Mouse (Mus musculus) liver, embryonic 11.5 days (tissue): ENCODE measurements around the gene Uxs1. TPM values are rescaled to one million over a fixed set of nuclear protein-coding genes. Genes with fewer than 3 reads are reported as not detected.
A peak's percentile ranks its signal among the peaks of the same experiment; 100 is the strongest.

Source experiments
- ATAC-seq: fragments of 200-750 bp; cut with Nextera tagmentation; replicated peaks from 2 replicates; pipeline ENCODE4 v1.8.0; 2017; ENCODE audit warnings: moderate number of reproducible peaks, mild to moderate bottlenecking, moderate TSS enrichment, moderate library complexity; ENCODE audit not compliant: low FRiP score
- DNase-seq: peaks from one replicate; pipeline ENCODE4 v3.0.0-alpha.2; 2017; ENCODE audit warnings: low spot score
- H3K27ac ChIP-seq: fragments of 300-500 bp; sonication (generic); 2 replicates; pipeline ENCODE4 v1.5.1; 2014; ENCODE audit warnings: mild to moderate bottlenecking, low read depth, low read length, control low read depth
- H3K27me3 ChIP-seq: fragments of 300-500 bp; sonication (generic); replicated peaks from 2 replicates; pipeline ENCODE4 v1.6.1; 2014; ENCODE audit warnings: low read length, mixed read lengths; ENCODE audit not compliant: control insufficient read depth, insufficient read depth
- H3K36me3 ChIP-seq: fragments of 300-500 bp; sonication (generic); 2 replicates; pipeline ENCODE4 v1.6.1; 2014; ENCODE audit warnings: mild to moderate bottlenecking, low read length, moderate library complexity, mixed read lengths; ENCODE audit not compliant: control insufficient read depth, insufficient read depth
- H3K4me1 ChIP-seq: fragments of 300-500 bp; sonication (generic); replicated peaks from 2 replicates; pipeline ENCODE4 v1.6.1; 2014; ENCODE audit warnings: low read length, mixed read lengths; ENCODE audit not compliant: control insufficient read depth, insufficient read depth
- H3K4me2 ChIP-seq: fragments of 300-500 bp; sonication (generic); 2 replicates; pipeline ENCODE4 v1.6.1; 2014; ENCODE audit warnings: mild to moderate bottlenecking, control low read depth, moderate library complexity
- H3K4me3 ChIP-seq: fragments of 300-500 bp; sonication (generic); 2 replicates; pipeline ENCODE4 v1.5.1; 2014; ENCODE audit warnings: low read depth, low read length, control low read depth
- H3K9ac ChIP-seq: fragments of 300-500 bp; sonication (generic); 2 replicates; pipeline ENCODE4 v1.6.1; 2014; ENCODE audit warnings: low read depth, low read length, control low read depth
- H3K9me3 ChIP-seq: fragments of 300-500 bp; sonication (generic); 2 replicates; pipeline ENCODE4 v1.6.1; 2016; ENCODE audit warnings: low read length, inconsistent platforms, mixed read lengths; ENCODE audit not compliant: control insufficient read depth
- WGBS: fragments of 180-500 bp; shearing (Covaris S2); extraction: QIAGEN DNeasy Blood & Tissue Kit; methylation state at CpG from one replicate; pipeline ENCODE4 v1.1.7; 2014; 5-methylcytosine and 5-hydroxymethylcytosine counted together
- polyA plus RNA-seq: library from polyadenylated mRNA; unstranded; fragments of >200 nt; fragmentation: Nextera tagmentation; extraction: Ambion mirVana; gene quantifications from 2 replicates; pipeline ENCODE4 v1.2.1, GENCODE M21; 2014

Uxs1 gene
- polyA plus RNA-seq, 1 experiment from 2014 or later = 15.3 TPM

- Histone ChIP-seq H3K4me3 (no peak overlapping the region), H3K4me1 (no peaks in the 10 kb centered on the region), H3K9ac (no peak overlapping the region), H3K9me3 (no peaks in the 10 kb centered on the region), H3K36me3 (no peaks in the 10 kb centered on the region), H3K27me3 (no peaks in the 10 kb centered on the region), H3K27ac (no peak overlapping the region), H3K4me2 (no peak overlapping the region)
- no peak for ATAC-seq
- WGBS = 83% methylated on average over 2 of the region's 2 CpGs
- no peak for DNase-seq
Observed at GRCm38 (mm10) chr1:43843398-43843797, 15.8 kb upstream of the Uxs1 start.

GRCm38 (mm10) chr1:43837236-43837635 is 9.6 kb upstream of the Uxs1 start:
- no peak overlapping the region for H3K9ac ChIP-seq
- no peaks in the 10 kb centered on the region for H3K36me3 ChIP-seq
- no peaks in the 10 kb centered on the region for H3K27me3 ChIP-seq
- WGBS = 96% methylated on average over 1 of the region's 1 CpGs
- no peak overlapping the region for H3K4me3 ChIP-seq
- no peak overlapping the region for H3K27ac ChIP-seq
- no peak overlapping the region for H3K4me2 ChIP-seq
- DNase-seq = no peak
- ATAC-seq = no peak
- no peaks in the 10 kb centered on the region for H3K9me3 ChIP-seq
- no peaks in the 10 kb centered on the region for H3K4me1 ChIP-seq

- no peaks in the 10 kb centered on the region for H3K9me3 ChIP-seq
- H3K36me3 ChIP-seq = no peaks in the 10 kb centered on the region
- H3K4me2 ChIP-seq = no peak overlapping the region
- no peak for ATAC-seq
- 70% methylated on average over 1 of the region's 1 CpGs for WGBS
- H3K4me3 ChIP-seq = no peak overlapping the region
- H3K9ac ChIP-seq = no peak overlapping the region
- peaks cover 8% of the 10 kb centered on the region for H3K4me1 ChIP-seq
- H3K27me3 ChIP-seq = no peaks in the 10 kb centered on the region
- no peak for DNase-seq
- no peak overlapping the region for H3K27ac ChIP-seq
Observed at GRCm38 (mm10) chr1:43830096-43830495, 2.5 kb upstream of the Uxs1 start.

GRCm38 (mm10) chr1:43827002-43827762 is 418 bp downstream of the Uxs1 start:
- ATAC-seq = peak; percentile 72
- WGBS = under 1% methylated on average over 63 of the region's 68 CpGs
- peak overlapping the region; percentile 92 for H3K9ac ChIP-seq

GRCm38 (mm10) chr1:43826628-43827001 is 985 bp downstream of the Uxs1 start:
- 2% methylated on average over 3 of the region's 3 CpGs for WGBS
- H3K27ac ChIP-seq = peak overlapping the region; percentile 91
- no peaks in the 10 kb centered on the region for H3K9me3 ChIP-seq
- H3K36me3 ChIP-seq = no peaks in the 10 kb centered on the region
- no peak for DNase-seq
- no peak for ATAC-seq
- H3K27me3 ChIP-seq = no peaks in the 10 kb centered on the region
- peak overlapping the region; percentile 89 for H3K4me2 ChIP-seq
- peak overlapping the region; percentile 92 for H3K9ac ChIP-seq
- H3K4me1 ChIP-seq = peaks cover 12% of the 10 kb centered on the region
- H3K4me3 ChIP-seq = peak overlapping the region; percentile 95

More at GRCm38 (mm10) chr1:43827002-43827762, 418 bp downstream of the Uxs1 start:
- Histone ChIP-seq H3K4me2 (peak overlapping the region; percentile 89), H3K4me3 (peak overlapping the region; percentile 95), H3K27ac (peak overlapping the region; percentile 91), H3K4me1 (peaks cover 12% of the 10 kb centered on the region), H3K27me3 (no peaks in the 10 kb centered on the region), H3K9me3 (no peaks in the 10 kb centered on the region), H3K36me3 (no peaks in the 10 kb centered on the region)
- DNase-seq = peak; percentile 67

- H3K36me3 ChIP-seq = no peaks in the 10 kb centered on the region
- no peak overlapping the region for H3K4me2 ChIP-seq
- 93% methylated on average over 1 of the region's 1 CpGs for WGBS
- no peaks in the 10 kb centered on the region for H3K27me3 ChIP-seq
- no peaks in the 10 kb centered on the region for H3K9me3 ChIP-seq
- H3K4me3 ChIP-seq = no peak overlapping the region
- H3K9ac ChIP-seq = no peak overlapping the region
- no peak for DNase-seq
- ATAC-seq = no peak
- H3K27ac ChIP-seq = no peak overlapping the region
- H3K4me1 ChIP-seq = peaks cover 11% of the 10 kb centered on the region
Observed at GRCm38 (mm10) chr1:43823406-43823805, 4.2 kb downstream of the Uxs1 start.

GRCm38 (mm10) chr1:43822586-43822985 is 5.0 kb downstream of the Uxs1 start:
- H3K27ac ChIP-seq = no peak overlapping the region
- ATAC-seq = no peak
- H3K36me3 ChIP-seq = no peaks in the 10 kb centered on the region
- DNase-seq = no peak
- whole genome bisulfite sequencing = 72% methylated on average over 5 of the region's 5 CpGs
- no peak overlapping the region for H3K9ac ChIP-seq
- H3K27me3 ChIP-seq = no peaks in the 10 kb centered on the region
- H3K4me2 ChIP-seq = no peak overlapping the region
- H3K4me3 ChIP-seq = no peak overlapping the region
- H3K4me1 ChIP-seq = peaks cover 8% of the 10 kb centered on the region
- H3K9me3 ChIP-seq = no peaks in the 10 kb centered on the region

- DNase-seq (no peak), ATAC-seq (no peak)
- Histone ChIP-seq H3K9ac (no peak overlapping the region), H3K27ac (no peak overlapping the region), H3K27me3 (no peaks in the 10 kb centered on the region), H3K4me1 (peaks cover 8% of the 10 kb centered on the region), H3K4me2 (no peak overlapping the region), H3K36me3 (no peaks in the 10 kb centered on the region), H3K9me3 (no peaks in the 10 kb centered on the region), H3K4me3 (no peak overlapping the region)
- WGBS = 66% methylated on average over 1 of the region's 1 CpGs
Observed at GRCm38 (mm10) chr1:43821804-43822203, 5.8 kb downstream of the Uxs1 start.

GRCm38 (mm10) chr1:43820571-43820970 is 7.0 kb downstream of the Uxs1 start:
- H3K36me3 ChIP-seq = no peaks in the 10 kb centered on the region
- H3K4me3 ChIP-seq = no peak overlapping the region
- H3K9ac ChIP-seq = no peak overlapping the region
- WGBS = 72% methylated on average over 1 of the region's 1 CpGs
- DNase-seq (no peak), ATAC-seq (no peak)
- H3K9me3 ChIP-seq = no peaks in the 10 kb centered on the region
- H3K27ac ChIP-seq = no peak overlapping the region
- H3K27me3 ChIP-seq = no peaks in the 10 kb centered on the region
- H3K4me1 ChIP-seq = peaks cover 3% of the 10 kb centered on the region; the same call in 1 of the 2 replicates
- H3K4me2 ChIP-seq = no peak overlapping the region
